Mouse (Mus musculus): ENCODE measurements around the gene Prpsap2.
A peak's percentile ranks its signal among the peaks of the same experiment; 100 is the strongest.
"Not testable (repeated sequence)": the region's sequence is repeated elsewhere in the genome, so short reads cannot be mapped to it uniquely, and the experiment has no call there.

The Prpsap2 gene

GRCm38 (mm10) chr11:61761584-61762407, at the start of gene Prpsap2:
Gene Prpsap2, minus strand, starts transcription at chr11:61762088.
- peak; percentile 100 for DNase-seq

- DNase-seq, result no peak
These were observed 47.9 kb upstream of the Prpsap2 start for GRCm38 (mm10) chr11:61809793-61810192.

- no peak for DNase-seq
These were observed 46.7 kb upstream of the Prpsap2 start for GRCm38 (mm10) chr11:61808551-61809117.

- no peak for DNase-seq
These were observed 31.6 kb upstream of the Prpsap2 start for GRCm38 (mm10) chr11:61793441-61793840.

GRCm38 (mm10) chr11:61788550-61788949, 26.7 kb upstream of the Prpsap2 start:
- no peak for DNase-seq

GRCm38 (mm10) chr11:61782526-61782925, 20.6 kb upstream of the Prpsap2 start:
- not testable (repeated sequence) for DNase-seq

GRCm38 (mm10) chr11:61774551-61775149, 12.8 kb upstream of the Prpsap2 start:
- DNase-seq, result no peak

GRCm38 (mm10) chr11:61760518-61760917, 1.4 kb downstream of the Prpsap2 start:
- peak; percentile 49 for DNase-seq

GRCm38 (mm10) chr11:61757151-61757550, 4.7 kb downstream of the Prpsap2 start:
- DNase-seq, result no peak

- DNase-seq, result peak; percentile 33
These were observed 10.3 kb downstream of the Prpsap2 start for GRCm38 (mm10) chr11:61751612-61752011.

GRCm38 (mm10) chr11:61747161-61747560, 14.7 kb downstream of the Prpsap2 start:
- DNase-seq, result no peak

- DNase-seq, result no peak
These were observed 16.1 kb downstream of the Prpsap2 start for GRCm38 (mm10) chr11:61745781-61746180.

- no peak for DNase-seq
These were observed 17.4 kb downstream of the Prpsap2 start for GRCm38 (mm10) chr11:61744460-61744859.

- no peak for DNase-seq
These were observed 18.1 kb downstream of the Prpsap2 start for GRCm38 (mm10) chr11:61743768-61744167.

- no peak for DNase-seq
These were observed 21.4 kb downstream of the Prpsap2 start for GRCm38 (mm10) chr11:61740500-61740899.

- DNase-seq, result no peak
These were observed 24.6 kb downstream of the Prpsap2 start for GRCm38 (mm10) chr11:61737290-61737689.

- DNase-seq, result no peak
These were observed 29.2 kb downstream of the Prpsap2 start for GRCm38 (mm10) chr11:61732672-61733071.

GRCm38 (mm10) chr11:61728037-61728436, 33.9 kb downstream of the Prpsap2 start:
- DNase-seq, result no peak

- DNase-seq, result no peak
These were observed 39.8 kb downstream of the Prpsap2 start for GRCm38 (mm10) chr11:61722077-61722476.

GRCm38 (mm10) chr11:61720636-61721035, 41.3 kb downstream of the Prpsap2 start, which contains the start of gene Slc5a10:
Gene Slc5a10, minus strand, starts transcription at chr11:61720826.
- DNase-seq, result no peak

- DNase-seq, result no peak
These were observed 42.1 kb downstream of the Prpsap2 start for GRCm38 (mm10) chr11:61719826-61720225.

- no peak for DNase-seq
These were observed 42.5 kb downstream of the Prpsap2 start for GRCm38 (mm10) chr11:61719387-61719786.

- no peak for DNase-seq
These were observed 43.9 kb downstream of the Prpsap2 start for GRCm38 (mm10) chr11:61717990-61718389.

GRCm38 (mm10) chr11:61715130-61715529, 46.8 kb downstream of the Prpsap2 start:
- DNase-seq, result no peak

Measured in thymus, postnatal 14 days (tissue).